Mouse (Mus musculus): Measurements from ENCODE around the gene Oma1. TPM values are rescaled to one million over a fixed set of nuclear protein-coding genes. Genes with fewer than 3 reads are reported as not detected.
A peak's percentile ranks its signal among the peaks of the same experiment; 100 is the strongest.

Gene Oma1
- polyA plus RNA-seq, 1 experiment from 2014 or later, result 15.5 TPM

GRCm38 (mm10) chr4:103382171-103382570 is 68.6 kb downstream of the Oma1 start:
- H3K27ac ChIP-seq (replicated peaks), result no peak overlapping the region
- ATAC-seq (replicated peaks), result no peak
- H3K4me2 ChIP-seq (replicated peaks), result no peak overlapping the region
- H3K4me1 ChIP-seq, result no peaks in the 10 kb centered on the region; the same call in 1 of the 2 replicates
- H3K9ac ChIP-seq (replicated peaks), result no peak overlapping the region
- H3K4me3 ChIP-seq, result no peak overlapping the region
- H3K36me3 ChIP-seq, result no peaks in the 10 kb centered on the region
- no peaks in the 10 kb centered on the region for H3K9me3 ChIP-seq
- 91% methylated on average over 5 of the region's 5 CpGs for WGBS
- no peaks in the 10 kb centered on the region for H3K27me3 ChIP-seq

GRCm38 (mm10) chr4:103385031-103385430 is 71.4 kb downstream of the Oma1 start:
- H3K4me1 ChIP-seq, result peaks cover 10% of the 10 kb centered on the region
- H3K27me3 ChIP-seq, result no peaks in the 10 kb centered on the region
- H3K4me3 ChIP-seq, result no peak overlapping the region
- no peak overlapping the region for H3K27ac ChIP-seq (replicated peaks)
- 76% methylated on average over 4 of the region's 4 CpGs for WGBS
- H3K4me2 ChIP-seq (replicated peaks), result no peak overlapping the region
- H3K9me3 ChIP-seq, result no peaks in the 10 kb centered on the region
- no peak overlapping the region for H3K9ac ChIP-seq (replicated peaks)
- no peaks in the 10 kb centered on the region for H3K36me3 ChIP-seq
- ATAC-seq (replicated peaks), result no peak

GRCm38 (mm10) chr4:103385835-103386787 is 72.5 kb downstream of the Oma1 start:
- no peaks in the 10 kb centered on the region for H3K9me3 ChIP-seq
- WGBS, result 88% methylated on average over 4 of the region's 4 CpGs
- H3K27me3 ChIP-seq, result no peaks in the 10 kb centered on the region
- no peaks in the 10 kb centered on the region for H3K36me3 ChIP-seq
- no peak overlapping the region for H3K4me3 ChIP-seq
- H3K9ac ChIP-seq (replicated peaks), result no peak overlapping the region
- ATAC-seq (replicated peaks), result no peak
- peaks cover 10% of the 10 kb centered on the region for H3K4me1 ChIP-seq
- no peak overlapping the region for H3K27ac ChIP-seq (replicated peaks)
- no peak overlapping the region for H3K4me2 ChIP-seq (replicated peaks)

- Histone ChIP-seq H3K4me2 (replicated peaks) (no peak overlapping the region), H3K27me3 (no peaks in the 10 kb centered on the region), H3K9me3 (no peaks in the 10 kb centered on the region), H3K4me3 (no peak overlapping the region), H3K27ac (replicated peaks) (no peak overlapping the region), H3K4me1 (peaks cover 10% of the 10 kb centered on the region), H3K36me3 (no peaks in the 10 kb centered on the region), H3K9ac (replicated peaks) (no peak overlapping the region; the same call in 1 of the 2 replicates)
- WGBS, result 29% methylated on average over 3 of the region's 3 CpGs
- ATAC-seq (replicated peaks), result peak; percentile 67; the same call in 1 of the 2 replicates
Observed at GRCm38 (mm10) chr4:103387292-103387691, 73.7 kb downstream of the Oma1 start.

DNA sequence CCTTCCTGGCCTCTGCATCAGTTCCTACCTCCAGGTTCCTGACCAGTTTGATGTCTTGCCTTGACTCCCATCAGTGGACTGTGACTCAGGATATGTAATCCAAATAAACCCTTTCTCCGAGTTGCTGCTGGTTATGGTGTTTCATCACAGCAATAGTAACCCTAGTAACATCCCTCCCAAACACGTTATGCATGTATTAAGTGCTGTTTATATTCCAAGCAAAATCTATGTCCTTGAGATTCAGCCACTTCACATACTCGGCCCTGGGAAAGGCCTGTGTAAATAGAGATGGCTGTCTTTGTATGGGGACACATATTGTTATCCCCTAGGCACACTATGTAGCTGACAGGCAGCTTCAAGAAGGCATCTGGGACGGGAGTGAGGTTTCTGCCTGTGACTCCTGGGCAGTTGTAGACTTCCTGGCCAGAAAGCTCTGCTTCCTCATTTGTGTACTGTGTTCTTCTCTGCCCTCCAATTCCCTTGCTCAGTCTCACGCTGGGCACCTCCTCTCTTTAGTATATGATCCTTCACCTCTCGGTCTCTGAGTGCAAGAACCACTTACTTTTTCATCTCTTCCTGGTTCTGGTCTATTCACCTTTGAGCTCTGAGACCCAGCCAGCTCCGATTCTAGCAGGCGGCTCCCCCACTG is 75.0 kb downstream of the Oma1 start:
- H3K4me1 ChIP-seq, result peaks cover 10% of the 10 kb centered on the region
- H3K36me3 ChIP-seq, result no peaks in the 10 kb centered on the region
- H3K9me3 ChIP-seq, result no peaks in the 10 kb centered on the region
- no peak overlapping the region for H3K4me2 ChIP-seq (replicated peaks)
- H3K27ac ChIP-seq (replicated peaks), result no peak overlapping the region
- 80% methylated on average over 8 of the region's 8 CpGs for WGBS
- no peak for ATAC-seq (replicated peaks)
- no peak overlapping the region for H3K9ac ChIP-seq (replicated peaks)
- H3K27me3 ChIP-seq, result no peaks in the 10 kb centered on the region
- no peak overlapping the region for H3K4me3 ChIP-seq

GRCm38 (mm10) chr4:103389583-103389982 is 76.0 kb downstream of the Oma1 start:
- ATAC-seq (replicated peaks), result no peak
- Histone ChIP-seq H3K9ac (replicated peaks) (no peak overlapping the region), H3K4me2 (replicated peaks) (no peak overlapping the region), H3K27ac (replicated peaks) (no peak overlapping the region), H3K4me3 (no peak overlapping the region), H3K36me3 (no peaks in the 10 kb centered on the region), H3K9me3 (no peaks in the 10 kb centered on the region), H3K27me3 (no peaks in the 10 kb centered on the region), H3K4me1 (peaks cover 10% of the 10 kb centered on the region)
- 16% methylated on average over 3 of the region's 3 CpGs for WGBS

DNA sequence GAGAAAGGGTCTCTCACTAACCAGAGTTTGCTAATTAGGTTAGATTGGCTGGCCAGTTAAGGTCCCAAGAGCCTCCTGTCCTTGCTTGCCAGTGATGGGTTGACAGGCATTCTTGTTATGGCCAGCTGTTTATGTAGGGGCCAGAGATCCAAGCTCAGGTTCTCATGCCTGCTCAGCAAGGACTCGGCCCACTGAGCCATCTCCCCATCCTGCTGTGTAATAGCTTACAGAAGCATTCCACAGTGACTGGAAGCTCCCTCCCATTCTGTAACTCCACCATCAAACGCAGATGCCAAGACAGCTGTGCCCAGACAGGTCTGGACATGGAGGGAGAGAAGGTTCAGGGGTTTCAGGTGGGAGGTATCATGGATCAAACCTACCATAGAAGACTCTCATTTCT is 76.9 kb downstream of the Oma1 start:
- H3K9ac ChIP-seq (replicated peaks), result no peak overlapping the region
- H3K4me2 ChIP-seq (replicated peaks), result no peak overlapping the region
- no peaks in the 10 kb centered on the region for H3K27me3 ChIP-seq
- no peaks in the 10 kb centered on the region for H3K36me3 ChIP-seq
- no peak for ATAC-seq (replicated peaks)
- 85% methylated on average over 2 of the region's 2 CpGs for WGBS
- no peak overlapping the region for H3K27ac ChIP-seq (replicated peaks)
- no peak overlapping the region for H3K4me3 ChIP-seq
- H3K9me3 ChIP-seq, result no peaks in the 10 kb centered on the region
- H3K4me1 ChIP-seq, result peaks cover 10% of the 10 kb centered on the region

DNA sequence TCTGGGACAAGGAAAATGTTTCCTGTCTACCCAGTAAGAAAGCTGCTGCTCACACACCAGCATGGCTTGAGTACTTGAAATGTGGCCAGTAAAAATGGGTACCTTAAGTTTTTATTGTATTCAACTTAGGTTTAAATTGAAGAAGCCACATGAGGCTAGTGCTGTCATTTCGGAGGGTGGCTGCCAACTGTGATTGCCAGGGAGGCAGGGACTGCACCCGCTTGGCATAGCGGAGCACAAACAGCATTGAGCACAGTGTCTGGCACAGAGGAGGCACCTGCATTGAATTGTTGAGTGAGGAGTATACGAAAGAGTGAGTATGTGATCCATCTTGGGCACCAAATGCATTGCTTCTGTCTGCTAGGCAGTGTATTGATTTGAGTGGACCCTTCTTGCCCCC is 81.5 kb downstream of the Oma1 start:
- no peak overlapping the region for H3K27ac ChIP-seq (replicated peaks)
- WGBS, result 71% methylated on average over 4 of the region's 4 CpGs
- no peaks in the 10 kb centered on the region for H3K27me3 ChIP-seq
- H3K36me3 ChIP-seq, result no peaks in the 10 kb centered on the region
- no peak overlapping the region for H3K4me2 ChIP-seq (replicated peaks)
- H3K9me3 ChIP-seq, result no peaks in the 10 kb centered on the region
- no peaks in the 10 kb centered on the region for H3K4me1 ChIP-seq
- ATAC-seq (replicated peaks), result no peak
- H3K4me3 ChIP-seq, result no peak overlapping the region
- no peak overlapping the region for H3K9ac ChIP-seq (replicated peaks)

DNA sequence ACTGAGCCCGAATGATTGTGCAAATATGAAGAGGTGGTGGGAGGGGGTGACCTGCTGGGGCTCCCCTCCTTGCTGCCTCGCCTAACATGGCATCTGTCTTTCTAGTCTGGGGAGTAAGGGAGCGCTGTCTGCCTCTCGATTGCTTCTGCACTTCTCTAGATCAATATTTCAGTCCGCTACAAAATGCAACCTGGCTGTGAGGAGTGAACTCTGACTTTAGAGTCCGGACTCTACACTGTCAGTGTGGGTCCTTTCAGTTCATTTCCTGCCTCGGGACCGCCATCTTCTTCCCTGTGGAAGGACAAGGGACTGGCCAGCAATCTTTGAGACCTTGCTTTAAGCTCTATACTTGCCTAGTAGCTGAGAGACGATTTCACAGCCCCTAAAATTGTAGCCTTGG is 82.3 kb downstream of the Oma1 start:
- no peak overlapping the region for H3K9ac ChIP-seq (replicated peaks)
- ATAC-seq (replicated peaks), result no peak
- H3K4me3 ChIP-seq, result no peak overlapping the region
- H3K4me1 ChIP-seq, result no peaks in the 10 kb centered on the region
- H3K27me3 ChIP-seq, result no peaks in the 10 kb centered on the region
- no peaks in the 10 kb centered on the region for H3K36me3 ChIP-seq
- no peak overlapping the region for H3K27ac ChIP-seq (replicated peaks)
- no peak overlapping the region for H3K4me2 ChIP-seq (replicated peaks)
- 70% methylated on average over 9 of the region's 9 CpGs for WGBS
- H3K9me3 ChIP-seq, result no peaks in the 10 kb centered on the region

DNA sequence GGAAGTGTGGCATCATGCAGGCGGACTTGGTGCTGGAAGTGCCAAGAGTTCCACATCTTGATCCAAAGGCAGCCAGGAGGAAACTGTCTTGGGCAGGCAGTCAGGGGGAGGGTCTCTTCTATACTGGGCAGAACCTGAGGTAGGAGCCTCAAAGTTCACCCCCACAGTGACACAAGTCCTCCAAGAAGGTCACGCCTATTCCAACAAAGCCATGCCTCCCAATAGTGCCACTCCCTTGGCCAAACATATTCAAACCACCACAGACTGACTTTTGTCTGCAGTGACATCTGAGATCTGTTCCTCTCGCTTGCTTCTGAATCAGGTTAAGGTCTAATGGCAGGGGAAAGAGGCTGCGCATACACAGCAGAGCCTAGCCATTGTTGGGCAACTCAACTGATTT is 83.3 kb downstream of the Oma1 start:
- H3K27me3 ChIP-seq, result no peaks in the 10 kb centered on the region
- no peaks in the 10 kb centered on the region for H3K36me3 ChIP-seq
- no peaks in the 10 kb centered on the region for H3K9me3 ChIP-seq
- no peak for ATAC-seq (replicated peaks)
- H3K4me1 ChIP-seq, result no peaks in the 10 kb centered on the region
- H3K9ac ChIP-seq (replicated peaks), result no peak overlapping the region
- no peak overlapping the region for H3K4me2 ChIP-seq (replicated peaks)
- 93% methylated on average over 4 of the region's 4 CpGs for WGBS
- no peak overlapping the region for H3K4me3 ChIP-seq
- no peak overlapping the region for H3K27ac ChIP-seq (replicated peaks)

- WGBS, result 76% methylated on average over 4 of the region's 4 CpGs
- Histone ChIP-seq H3K27me3 (no peaks in the 10 kb centered on the region), H3K36me3 (no peaks in the 10 kb centered on the region), H3K4me2 (replicated peaks) (no peak overlapping the region), H3K9ac (replicated peaks) (no peak overlapping the region), H3K4me1 (no peaks in the 10 kb centered on the region), H3K9me3 (no peaks in the 10 kb centered on the region), H3K4me3 (no peak overlapping the region), H3K27ac (replicated peaks) (no peak overlapping the region)
- ATAC-seq (replicated peaks), result no peak
Observed at GRCm38 (mm10) chr4:103402581-103402980, 89.0 kb downstream of the Oma1 start.

GRCm38 (mm10) chr4:103405321-103405720 is 91.7 kb downstream of the Oma1 start:
- ATAC-seq (replicated peaks), result no peak
- WGBS, result 66% methylated on average over 3 of the region's 3 CpGs
- H3K27me3 ChIP-seq, result no peaks in the 10 kb centered on the region
- no peak overlapping the region for H3K9ac ChIP-seq (replicated peaks)
- H3K27ac ChIP-seq (replicated peaks), result no peak overlapping the region
- no peaks in the 10 kb centered on the region for H3K4me1 ChIP-seq
- no peaks in the 10 kb centered on the region for H3K36me3 ChIP-seq
- no peak overlapping the region for H3K4me2 ChIP-seq (replicated peaks)
- H3K4me3 ChIP-seq, result no peak overlapping the region
- H3K9me3 ChIP-seq, result no peaks in the 10 kb centered on the region

Measured in forebrain, embryonic 15.5 days (tissue).